Mouse (Mus musculus) urinary bladder, postnatal 4 days (tissue): ENCODE measurements around the gene Cd59a.
"Not testable (repeated sequence)": the region's sequence is repeated elsewhere in the genome, so short reads cannot be mapped to it uniquely, and the experiment has no call there.

Experiments
- DNase-seq, 2 experiments: peaks; one replicate each; pipeline ENCODE4 v3.0.0; 2021 to 2022; ENCODE audit warnings: low spot score in 2 of 2

Gene Cd59a

GRCm38 (mm10) chr2:104095741-104096213 lies at the start of gene Cd59a:
TSS of gene Cd59a (plus strand) at chr2:104095801.
- DNase-seq = peak; percentile 65 to 77

- no peak for DNase-seq
Measured at GRCm38 (mm10) chr2:104058381-104058780, 37.2 kb upstream of the Cd59a start.

- DNase-seq = no peak
Measured at GRCm38 (mm10) chr2:104058954-104059353, 36.6 kb upstream of the Cd59a start.

DNA sequence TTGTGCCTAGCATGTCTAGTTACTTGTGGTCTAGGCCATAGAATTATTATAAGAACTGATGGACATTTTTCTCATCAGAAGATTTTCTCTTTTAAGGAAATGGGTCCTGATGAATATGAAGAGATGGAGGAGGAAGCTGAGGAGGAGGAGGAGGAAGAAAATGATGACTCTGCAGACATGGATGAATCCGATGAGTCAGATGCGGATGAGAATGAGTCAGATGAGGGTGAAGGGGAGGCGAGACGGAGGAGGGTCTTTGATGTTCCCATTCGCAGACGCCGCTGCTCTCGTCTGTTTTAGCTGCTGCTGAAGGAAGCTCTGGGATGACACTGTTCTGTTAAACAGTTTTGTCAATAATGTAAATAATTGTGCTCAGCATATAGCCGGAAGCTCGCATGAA lies 35.8 kb upstream of the Cd59a start:
- no peak for DNase-seq

DNA sequence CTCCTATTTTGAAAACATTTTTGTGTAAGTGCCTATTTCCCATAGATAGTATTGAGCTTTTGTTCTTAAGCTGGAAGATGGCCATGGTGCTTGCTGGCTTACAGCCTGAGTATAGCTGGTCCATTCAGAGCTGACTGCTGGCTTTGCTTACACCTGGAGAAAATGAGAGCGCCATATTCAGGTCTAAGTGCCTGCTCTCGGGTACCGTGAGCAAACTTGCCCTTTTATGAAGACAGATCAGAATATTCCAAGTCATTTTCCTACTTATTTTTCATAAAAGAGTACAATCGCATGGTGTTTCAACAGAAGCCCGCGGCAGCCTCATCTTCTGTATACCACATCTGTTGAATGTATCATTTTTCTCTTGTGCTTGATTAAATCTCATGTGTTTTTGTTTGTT lies 34.6 kb upstream of the Cd59a start:
- no peak for DNase-seq

- DNase-seq = no peak
Measured at GRCm38 (mm10) chr2:104062665-104063064, 32.9 kb upstream of the Cd59a start.

DNA sequence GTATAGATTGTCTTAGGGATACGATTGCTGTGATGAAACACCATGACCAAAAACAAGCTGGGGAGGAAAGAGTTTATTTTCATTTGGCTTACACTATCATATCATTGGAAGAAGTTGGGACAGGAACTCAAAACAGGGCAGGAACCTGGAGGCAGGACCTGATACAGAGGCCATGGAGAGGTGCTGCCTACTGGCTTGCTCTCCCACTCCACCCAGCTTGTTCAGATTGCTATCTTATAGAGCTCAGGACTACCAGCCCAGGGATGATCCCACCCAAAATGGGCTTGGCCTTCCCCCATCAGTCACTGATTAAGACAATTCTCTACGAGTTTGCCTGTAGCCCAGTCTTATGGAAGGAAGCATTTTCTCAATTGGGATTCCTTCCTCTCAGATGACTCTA lies 31.4 kb upstream of the Cd59a start:
- DNase-seq = no peak

- not testable (repeated sequence) for DNase-seq
Measured at GRCm38 (mm10) chr2:104065526-104065925, 30.1 kb upstream of the Cd59a start, which contains the start of gene Gm10912. TSS of gene Gm10912 (plus strand) at chr2:104065826.

DNA sequence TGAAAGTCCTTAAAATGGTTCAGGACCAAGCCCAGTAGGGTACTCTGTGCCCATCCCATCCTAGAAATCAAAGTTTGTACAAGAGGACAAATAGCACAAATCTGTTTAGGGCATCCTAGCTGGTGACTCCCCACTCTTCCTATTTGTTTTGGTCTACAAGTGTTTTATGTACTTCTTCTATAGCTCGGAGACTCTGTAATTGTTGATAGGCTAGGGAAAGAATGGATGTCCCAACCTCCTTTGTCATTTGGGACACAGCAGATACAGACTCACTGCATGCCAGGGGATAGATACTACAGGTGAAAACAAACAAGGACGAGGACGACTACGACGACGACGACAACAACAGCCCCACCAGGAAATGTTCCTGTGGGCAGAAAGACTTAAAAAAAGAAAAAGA lies 27.2 kb upstream of the Cd59a start, which contains the start of gene Gm10799:
Gene Gm10799 (minus strand): TSS at position 101 of the 400 bp plus-strand sequence.
- not testable (repeated sequence) for DNase-seq

- peak in 1 of 2 experiments; percentile 38 for DNase-seq
Measured at GRCm38 (mm10) chr2:104069704-104070185, 25.9 kb upstream of the Cd59a start, which contains the start of gene Cd59b. TSS of gene Cd59b (plus strand) at chr2:104069849.

DNA sequence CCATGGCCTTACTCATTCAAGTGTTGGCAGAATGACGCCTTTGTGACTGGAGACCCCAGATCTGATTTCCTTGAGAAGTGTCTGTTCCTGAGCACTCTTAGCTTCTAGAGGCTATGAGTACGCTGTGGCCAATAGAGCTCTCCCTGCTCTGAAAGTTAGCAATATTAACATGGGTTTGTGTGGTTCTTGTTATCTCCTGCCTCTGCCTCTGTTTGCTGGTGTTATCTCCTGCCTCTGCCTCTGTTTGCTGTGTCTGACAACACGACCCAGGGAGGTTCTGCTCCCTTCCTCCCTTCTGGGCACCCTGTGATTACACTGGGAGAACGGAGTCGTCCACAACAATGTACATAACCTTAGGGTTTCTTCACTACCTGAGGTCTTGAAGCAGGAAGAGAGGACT lies 17.3 kb upstream of the Cd59a start:
- DNase-seq = not testable (repeated sequence)

DNA sequence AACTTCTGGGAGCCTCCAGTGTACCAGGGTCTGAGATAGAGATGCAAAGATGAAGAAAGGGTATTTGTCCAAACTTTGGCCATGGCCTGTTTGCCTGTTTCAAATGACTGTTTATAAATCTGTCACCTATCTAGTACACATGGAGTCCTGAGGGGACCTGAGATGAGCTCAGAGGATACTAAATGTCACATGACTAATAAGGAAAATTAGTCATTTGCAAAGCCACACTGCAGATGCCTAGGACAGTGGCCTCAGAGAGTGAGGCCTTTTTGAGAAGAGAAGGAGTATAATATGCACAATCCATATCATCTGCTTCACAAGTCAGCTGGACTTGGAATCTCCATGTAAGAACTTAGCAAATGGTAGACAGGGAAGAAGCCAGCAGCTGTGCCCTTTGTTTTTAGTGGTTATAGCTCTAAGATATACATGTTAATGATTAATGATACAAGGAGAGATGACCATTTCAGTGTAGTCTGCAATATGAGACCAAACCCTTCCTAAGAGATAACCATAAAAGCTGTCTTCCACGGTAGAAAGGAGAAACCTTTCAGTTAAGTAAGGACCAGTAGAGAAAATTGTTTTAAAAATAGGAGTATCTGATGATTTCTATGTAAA lies 14.1 kb upstream of the Cd59a start:
- not testable (repeated sequence) for DNase-seq

DNA sequence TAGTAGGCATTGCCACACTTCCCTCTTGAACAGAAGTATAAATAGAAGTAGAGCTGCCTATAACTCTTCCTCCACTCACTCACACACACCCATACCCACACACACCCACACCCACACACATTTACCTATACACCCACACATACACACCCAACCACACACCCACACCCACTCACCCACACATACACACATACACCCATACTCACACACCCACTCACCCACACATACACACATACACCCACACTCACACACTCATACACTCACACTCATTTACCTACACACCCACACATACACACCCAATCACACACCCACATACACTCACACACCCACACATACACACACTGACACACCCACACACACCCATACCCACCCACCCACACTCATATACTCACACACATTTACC lies 13.1 kb upstream of the Cd59a start:
- no peak for DNase-seq

DNA sequence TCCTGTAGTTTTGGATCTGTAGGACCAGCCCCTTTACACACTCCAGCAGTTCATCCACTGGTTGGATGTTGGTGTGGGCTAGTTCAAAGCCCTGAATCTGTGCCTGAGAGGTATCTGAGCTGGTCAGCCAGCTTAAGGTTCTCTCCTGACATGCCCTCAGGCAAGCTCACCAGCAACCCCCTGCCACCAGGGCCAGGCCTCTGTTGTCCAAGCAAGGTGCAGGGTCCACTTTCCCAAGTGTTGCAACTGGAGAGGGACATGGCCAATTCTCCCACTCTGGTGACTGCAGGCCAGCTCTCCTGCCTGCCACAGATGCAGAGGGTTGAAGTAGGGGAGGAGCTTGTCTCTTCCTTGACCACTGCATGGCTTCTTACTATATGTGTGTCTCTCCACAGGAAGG lies 11.6 kb upstream of the Cd59a start:
- not testable (repeated sequence) for DNase-seq

GRCm38 (mm10) chr2:104087562-104087961 lies 8.0 kb upstream of the Cd59a start:
- not testable (repeated sequence) for DNase-seq

DNA sequence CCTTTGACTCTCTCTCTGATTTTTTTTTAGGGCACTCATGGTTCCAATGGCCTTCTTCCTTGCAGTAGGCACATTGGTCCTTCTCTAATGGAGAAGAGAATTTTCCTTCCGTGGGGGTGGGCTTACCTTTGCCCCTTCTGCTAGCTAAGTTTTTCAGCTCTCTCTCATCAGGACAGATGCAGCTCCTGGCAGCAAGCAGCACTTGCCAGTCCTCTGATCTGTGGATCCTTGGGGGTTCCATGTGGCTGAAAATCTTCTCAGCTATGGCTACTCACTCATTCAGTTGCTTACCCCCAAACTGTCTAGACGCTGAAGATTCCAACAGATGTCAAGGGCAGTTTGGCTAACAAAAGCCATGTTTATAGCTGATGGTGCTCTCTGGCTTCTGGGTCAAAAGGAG lies 2.3 kb upstream of the Cd59a start:
- no peak for DNase-seq

- no peak for DNase-seq
Measured at GRCm38 (mm10) chr2:104096256-104096655, 655 bp downstream of the Cd59a start.

DNA sequence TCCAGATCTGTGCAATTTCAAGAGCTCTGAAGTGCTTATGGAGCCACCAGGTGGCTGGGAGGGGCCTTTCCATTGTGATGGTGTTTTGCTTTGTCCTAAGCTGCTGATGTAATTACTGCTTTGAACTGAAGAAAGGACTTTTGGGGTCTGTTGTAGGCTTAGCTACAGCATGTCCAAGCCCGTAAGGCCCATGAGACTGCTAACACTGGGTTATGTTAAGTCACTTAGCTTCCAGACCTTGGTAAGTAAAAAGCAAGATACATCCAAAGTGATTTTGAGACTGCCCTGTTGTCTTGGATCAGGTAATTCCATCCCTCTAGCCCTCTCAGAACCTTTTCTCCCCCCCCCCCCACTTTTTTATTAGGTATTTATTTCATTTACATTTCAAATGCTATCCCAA lies 1.2 kb downstream of the Cd59a start:
- DNase-seq = not testable (repeated sequence)

- not testable (repeated sequence) for DNase-seq
Measured at GRCm38 (mm10) chr2:104097396-104097795, 1.8 kb downstream of the Cd59a start.

GRCm38 (mm10) chr2:104098529-104099230 lies 3.1 kb downstream of the Cd59a start:
- DNase-seq = no peak

GRCm38 (mm10) chr2:104099231-104099585 lies 3.6 kb downstream of the Cd59a start:
- DNase-seq = no peak

- no peak for DNase-seq
Measured at GRCm38 (mm10) chr2:104099946-104100345, 4.3 kb downstream of the Cd59a start.

- DNase-seq = no peak
Measured at GRCm38 (mm10) chr2:104104800-104105199, 9.2 kb downstream of the Cd59a start.
